Comparison of ENCODE assay signal across 22 mouse cellular contexts in genomic region chr6:141889723-141890122, GRCm38 (mm10). TPM values are rescaled to one million over a fixed set of nuclear protein-coding genes. Genes with fewer than 3 reads are reported as not detected.
"Had no signal": no experiment of that assay in that cellular context is flagged by ENCODE, and none has a peak within 500 bp of the region (broad histone marks: within the 10 kb centered on the region; RNA-seq: fewer than 3 reads in every experiment).

No protein-coding gene starts in this region.

- H3K4me1 ChIP-seq: midbrain, embryonic 13.5 days; midbrain, embryonic 15.5 days; neural tube, embryonic 12.5 days; stomach, embryonic 15.5 days had no signal

- H3K36me3 ChIP-seq: midbrain, embryonic 13.5 days; midbrain, embryonic 15.5 days; neural tube, embryonic 12.5 days; stomach, embryonic 15.5 days had no signal

- H3K4me3 ChIP-seq: midbrain, embryonic 13.5 days; midbrain, embryonic 15.5 days; neural tube, embryonic 12.5 days; stomach, embryonic 15.5 days had no signal

- H3K9me3 ChIP-seq: midbrain, embryonic 13.5 days; midbrain, embryonic 15.5 days; neural tube, embryonic 12.5 days; stomach, embryonic 15.5 days had no signal

- DNase-seq: lung, adult 18-20 months; lung, embryonic 14.5 days; lung, postnatal 10 days; lung, postnatal 4 days; right cerebral cortex, postnatal 14 days; thymus, adult 18-20 months; thymus, postnatal 14 days; thymus, postnatal 36 days had no signal

- ATAC-seq: midbrain, embryonic 13.5 days; midbrain, embryonic 15.5 days had no signal

- H3K4me2 ChIP-seq: lung, embryonic 14.5 days; midbrain, embryonic 11.5 days; midbrain, embryonic 13.5 days; midbrain, embryonic 15.5 days; neural tube, embryonic 12.5 days; stomach, embryonic 15.5 days had no signal

- H3K9ac ChIP-seq: lung, embryonic 14.5 days; midbrain, embryonic 13.5 days; midbrain, embryonic 15.5 days; neural tube, embryonic 12.5 days; stomach, embryonic 15.5 days had no signal

- H3K27ac ChIP-seq: midbrain, embryonic 13.5 days; midbrain, embryonic 15.5 days; neural tube, embryonic 12.5 days; stomach, embryonic 15.5 days had no signal

- H3K27me3 ChIP-seq: midbrain, embryonic 13.5 days; midbrain, embryonic 15.5 days; neural tube, embryonic 12.5 days; stomach, embryonic 15.5 days had no signal

RNA-seq across cellular contexts. Expression of gene Slco1a4, which starts 33.7 kb away (rescaled TPM):
- total RNA-seq: megakaryocyte, adult 5-6 weeks; megakaryocyte-erythroid progenitor cell, adult 5-6 weeks; monocyte, adult 5-6 weeks; neutrophil, adult 5-6 weeks had no signal
- polyA plus RNA-seq: lung, embryonic 14.5 days; lung, embryonic 16.5 days; midbrain, embryonic 11.5 days; neural tube, embryonic 14.5 days; spleen, adult 2 months; stomach, embryonic 15.5 days had no signal

RNA-seq across cellular contexts. Expression of gene Slco1a1, which starts 57.0 kb away (rescaled TPM):
- total RNA-seq: megakaryocyte, adult 5-6 weeks; megakaryocyte-erythroid progenitor cell, adult 5-6 weeks; midbrain, postnatal 0 days; monocyte, adult 5-6 weeks; neutrophil, adult 5-6 weeks had no signal
- polyA plus RNA-seq: lung, embryonic 14.5 days; lung, embryonic 16.5 days; midbrain, embryonic 11.5 days; midbrain, embryonic 13.5 days; midbrain, embryonic 15.5 days; midbrain, postnatal 0 days; neural tube, embryonic 12.5 days; neural tube, embryonic 14.5 days; spleen, adult 2 months; stomach, embryonic 15.5 days; thymus, postnatal 0 days had no signal
